Comparison of ENCODE assay signal across 18 mouse cellular contexts in genomic region chr19:33299726-33300292, GRCm38 (mm10).
DNase-seq lines count a peak whose midpoint lies in the region; ATAC-seq lines count a peak whose summit lies in the region.
"Had no signal": no experiment of that assay in that cellular context is flagged by ENCODE, and none has a peak within 500 bp of the region (broad histone marks: within the 10 kb centered on the region; RNA-seq: fewer than 3 reads in every experiment).

No protein-coding gene starts in this region.

- H3K4me2 ChIP-seq in hindbrain, embryonic 14.5 days (replicated peaks) = no peak overlapping the region
- H3K4me2 ChIP-seq in hindbrain, embryonic 12.5 days (replicated peaks) = no peak overlapping the region
- no peak overlapping the region for H3K4me2 ChIP-seq in forebrain, embryonic 16.5 days (ENCODE audit: low read length)
- H3K4me2 ChIP-seq: embryonic facial prominence, embryonic 12.5 days; heart, embryonic 11.5 days; heart, embryonic 15.5 days; hindbrain, embryonic 15.5 days had no signal

- H3K36me3 ChIP-seq in hindbrain, embryonic 14.5 days (replicated peaks; ENCODE audit: control insufficient read depth, insufficient read depth) = no peaks in the 10 kb centered on the region
- H3K36me3 ChIP-seq in hindbrain, embryonic 12.5 days = no peaks in the 10 kb centered on the region
- no peaks in the 10 kb centered on the region for H3K36me3 ChIP-seq in forebrain, embryonic 16.5 days (ENCODE audit: control insufficient read depth, insufficient read depth)
- H3K36me3 ChIP-seq: embryonic facial prominence, embryonic 12.5 days; heart, embryonic 15.5 days; hindbrain, embryonic 15.5 days had no signal

- WGBS in hindbrain, embryonic 14.5 days = 62% methylated on average over 3 of the region's 3 CpGs
- WGBS in hindbrain, embryonic 12.5 days = 64% methylated on average over 3 of the region's 3 CpGs
- 20% methylated on average over 3 of the region's 3 CpGs for WGBS in forebrain, embryonic 16.5 days

- no peak for DNase-seq in hindbrain, embryonic 14.5 days (ENCODE audit: low spot score)
- DNase-seq in adipocyte (ENCODE audit: low spot score) = peak; percentile 22
- no peak for DNase-seq in gastrocnemius, adult 18-20 months (ENCODE audit: low spot score)
- no peak for DNase-seq in kidney, postnatal 10 days
- DNase-seq: adrenal gland, postnatal 10 days; cerebellum, adult 11-12 months; cerebellum, adult 9-10 months; cerebellum, postnatal 25 days; gastrocnemius, postnatal 14 days; heart, adult 2 months; heart, postnatal 14 days had no signal

- H3K9me3 ChIP-seq in hindbrain, embryonic 14.5 days (ENCODE audit: control insufficient read depth, low read length) = no peaks in the 10 kb centered on the region
- H3K9me3 ChIP-seq in hindbrain, embryonic 12.5 days (replicated peaks) = no peaks in the 10 kb centered on the region
- no peaks in the 10 kb centered on the region for H3K9me3 ChIP-seq in forebrain, embryonic 16.5 days (ENCODE audit: control insufficient read depth, low read length)
- H3K9me3 ChIP-seq: embryonic facial prominence, embryonic 12.5 days; heart, embryonic 15.5 days; hindbrain, embryonic 15.5 days had no signal

- no peak for ATAC-seq in hindbrain, embryonic 14.5 days (ENCODE audit: low FRiP score)
- no peak for ATAC-seq in hindbrain, embryonic 12.5 days (ENCODE audit: low FRiP score)
- ATAC-seq in forebrain, embryonic 16.5 days = peak; percentile 64
- ATAC-seq: intestine, embryonic 16.5 days had no signal

- H3K27ac ChIP-seq in hindbrain, embryonic 14.5 days = 0 out of 2 replicates have a peak overlapping the region, but pooled peaks have one; percentile 0
- no peak overlapping the region for H3K27ac ChIP-seq in hindbrain, embryonic 12.5 days
- H3K27ac ChIP-seq in forebrain, embryonic 16.5 days (ENCODE audit: low read length) = peak overlapping the region; percentile 48
- H3K27ac ChIP-seq: embryonic facial prominence, embryonic 12.5 days; heart, adult 2 months; heart, embryonic 15.5 days; hindbrain, embryonic 15.5 days had no signal

- no peak overlapping the region for H3K9ac ChIP-seq in hindbrain, embryonic 14.5 days
- no peak overlapping the region for H3K9ac ChIP-seq in hindbrain, embryonic 12.5 days
- H3K9ac ChIP-seq in forebrain, embryonic 16.5 days (replicated peaks; ENCODE audit: low read depth, low read length) = no peak overlapping the region
- H3K9ac ChIP-seq: embryonic facial prominence, embryonic 12.5 days; heart, embryonic 15.5 days; hindbrain, embryonic 15.5 days had no signal

- H3K4me1 ChIP-seq in hindbrain, embryonic 14.5 days (replicated peaks; ENCODE audit: control insufficient read depth, insufficient read depth, low read length) = 0 out of 2 replicates have a peak, but pooled peaks cover 4% of the 10 kb centered on the region
- peaks cover 3% of the 10 kb centered on the region; the same call in 1 of the 2 replicates for H3K4me1 ChIP-seq in hindbrain, embryonic 12.5 days
- peaks cover 14% of the 10 kb centered on the region for H3K4me1 ChIP-seq in forebrain, embryonic 16.5 days (replicated peaks; ENCODE audit: control insufficient read depth, insufficient read depth, low read length)
- H3K4me1 ChIP-seq: embryonic facial prominence, embryonic 12.5 days; heart, embryonic 15.5 days had no signal

- H3K4me3 ChIP-seq in hindbrain, embryonic 14.5 days (replicated peaks; ENCODE audit: low read length) = no peak overlapping the region
- no peak overlapping the region for H3K4me3 ChIP-seq in hindbrain, embryonic 12.5 days
- no peak overlapping the region for H3K4me3 ChIP-seq in forebrain, embryonic 16.5 days (replicated peaks; ENCODE audit: low read length)
- H3K4me3 ChIP-seq: embryonic facial prominence, embryonic 12.5 days; heart, adult 2 months; heart, embryonic 15.5 days; hindbrain, embryonic 15.5 days had no signal

- no peaks in the 10 kb centered on the region for H3K27me3 ChIP-seq in hindbrain, embryonic 14.5 days (ENCODE audit: control insufficient read depth, insufficient read depth, low read length)
- H3K27me3 ChIP-seq in hindbrain, embryonic 12.5 days = no peaks in the 10 kb centered on the region
- H3K27me3 ChIP-seq in forebrain, embryonic 16.5 days (replicated peaks; ENCODE audit: control insufficient read depth, insufficient read depth, low read length) = no peaks in the 10 kb centered on the region
- H3K27me3 ChIP-seq: embryonic facial prominence, embryonic 12.5 days; heart, embryonic 15.5 days; hindbrain, embryonic 15.5 days had no signal
